Mouse (Mus musculus) MEL (cell line): ENCODE data around the gene Gm9.

ENCODE experiments used
- SIN3A ChIP-seq: IDR thresholded peaks from 2 replicates; pipeline ENCODE4 v1.6.1; 2012; ENCODE audit warnings: low read length, improper control_type of control experiment, inconsistent platforms
- USF1 ChIP-seq: IDR thresholded peaks from 2 replicates; pipeline ENCODE4 v1.6.1; 2014; ENCODE audit warnings: low read depth, mild to moderate bottlenecking, inconsistent platforms, low read length, improper control_type of control experiment, moderate library complexity

DNA sequence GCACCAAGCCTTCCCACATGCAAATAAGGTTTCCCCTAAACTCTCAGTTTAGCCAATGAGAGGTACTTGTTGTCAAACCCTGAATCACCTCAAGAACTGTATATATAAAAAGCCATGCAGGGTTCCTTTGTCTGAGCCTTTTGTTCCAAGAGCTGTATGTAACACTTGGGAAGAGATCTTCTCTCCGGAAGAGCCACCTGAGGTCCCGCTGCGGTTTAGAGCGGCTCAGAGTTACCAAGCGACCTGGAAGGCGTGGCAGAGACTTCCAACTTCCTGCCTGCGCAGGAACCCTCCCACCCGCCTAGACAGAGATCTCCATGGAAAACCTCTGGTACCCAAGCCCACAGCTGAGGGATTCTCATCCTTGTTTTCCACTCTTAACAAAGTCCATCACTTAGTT lies 12.2 kb downstream of the Gm9 start:
- TF ChIP-seq SIN3A (no peak), USF1 (no peak)
